Mouse (Mus musculus) midbrain, embryonic 16.5 days (tissue): ENCODE measurements around the gene Aldh3b2. TPM values are rescaled to one million over a fixed set of nuclear protein-coding genes. Genes with fewer than 3 reads are reported as not detected.
A peak's percentile ranks its signal among the peaks of the same experiment; 100 is the strongest.
"Not testable (repeated sequence)": the region's sequence is repeated elsewhere in the genome, so short reads cannot be mapped to it uniquely, and the experiment has no call there.

Experiments
- ATAC-seq: fragments of 200-750 bp; cut with Nextera tagmentation; 2 replicates; pipeline ENCODE4 v1.8.0; 2017; ENCODE audit warnings: moderate TSS enrichment
- H3K27ac ChIP-seq: fragments of 300-500 bp; sonication (generic); 2 replicates; pipeline ENCODE4 v1.5.1; 2014; ENCODE audit warnings: mild to moderate bottlenecking, low read length, mixed read lengths
- H3K27me3 ChIP-seq: fragments of 300-500 bp; sonication (generic); 2 replicates; pipeline ENCODE4 v1.6.1; 2014; ENCODE audit warnings: low read depth, low read length, mixed read lengths; ENCODE audit not compliant: control insufficient read depth, insufficient read depth
- H3K36me3 ChIP-seq: fragments of 300-500 bp; sonication (generic); 2 replicates; pipeline ENCODE4 v1.6.1; 2014; ENCODE audit warnings: mild to moderate bottlenecking, low read length, moderate library complexity, mixed read lengths; ENCODE audit not compliant: control insufficient read depth, insufficient read depth
- H3K4me1 ChIP-seq: fragments of 300-500 bp; sonication (generic); 2 replicates; pipeline ENCODE4 v1.6.1; 2014; ENCODE audit warnings: mild to moderate bottlenecking, low read length, mixed read lengths; ENCODE audit not compliant: control insufficient read depth, insufficient read depth
- H3K4me2 ChIP-seq: fragments of 300-500 bp; sonication (generic); 2 replicates; pipeline ENCODE4 v1.6.1; 2014; ENCODE audit warnings: mild to moderate bottlenecking, low read length, mixed read lengths
- H3K4me3 ChIP-seq: fragments of 300-500 bp; sonication (generic); 2 replicates; pipeline ENCODE4 v1.5.1; 2014; ENCODE audit warnings: low read depth, mild to moderate bottlenecking, low read length, moderate library complexity, mixed read lengths
- H3K9ac ChIP-seq: fragments of 300-500 bp; sonication (generic); 2 replicates; pipeline ENCODE4 v1.6.1; 2014; ENCODE audit warnings: low read depth, low read length, mixed read lengths
- H3K9me3 ChIP-seq: fragments of 300-500 bp; sonication (generic); replicated peaks from 2 replicates; pipeline ENCODE4 v1.6.1; 2014; ENCODE audit warnings: mild to moderate bottlenecking, low read length, mixed read lengths; ENCODE audit not compliant: control insufficient read depth, poor library complexity, severe bottlenecking
- WGBS: fragments of 180-500 bp; shearing (Covaris S2); extraction: QIAGEN DNeasy Blood & Tissue Kit; methylation state at CpG from one replicate; pipeline ENCODE4 v1.1.7; 2014; 5-methylcytosine and 5-hydroxymethylcytosine counted together
- polyA plus RNA-seq: library from polyadenylated mRNA; unstranded; fragments of >200 nt; fragmentation: Nextera tagmentation; extraction: Ambion mirVana; gene quantifications from 2 replicates; pipeline ENCODE4 v1.2.1, GENCODE M21; 2015

Aldh3b2 gene
- polyA plus RNA-seq, 1 experiment from 2014 or later, result 0.82 TPM

DNA sequence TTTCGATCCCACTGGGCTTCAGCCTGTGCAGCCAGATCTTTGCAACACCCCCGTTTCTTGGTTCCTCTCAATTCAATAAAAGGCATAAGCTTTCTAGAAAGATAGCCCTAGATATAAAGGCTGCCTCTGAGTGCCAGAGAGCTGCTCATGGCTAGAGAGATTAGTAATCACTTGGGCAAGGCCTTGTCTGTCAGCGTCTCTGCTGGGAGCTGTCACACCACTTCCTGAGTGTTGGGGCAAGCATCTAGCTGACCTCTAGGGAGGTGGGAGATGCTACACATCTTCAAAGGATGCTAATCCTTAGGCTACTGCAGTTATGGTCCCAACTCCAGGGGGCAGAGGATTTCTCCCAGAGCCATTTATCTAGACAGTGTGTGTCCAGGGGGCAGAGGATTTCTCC lies 4.9 kb upstream of the Aldh3b2 start:
- Histone ChIP-seq H3K4me1 (no peaks in the 10 kb centered on the region), H3K27ac (no peak overlapping the region), H3K9ac (no peak overlapping the region), H3K27me3 (no peaks in the 10 kb centered on the region), H3K4me3 (no peak overlapping the region), H3K9me3 (no peaks in the 10 kb centered on the region), H3K36me3 (no peaks in the 10 kb centered on the region), H3K4me2 (no peak overlapping the region)
- WGBS, result 58% methylated on average over 3 of the region's 3 CpGs
- no peak for ATAC-seq

DNA sequence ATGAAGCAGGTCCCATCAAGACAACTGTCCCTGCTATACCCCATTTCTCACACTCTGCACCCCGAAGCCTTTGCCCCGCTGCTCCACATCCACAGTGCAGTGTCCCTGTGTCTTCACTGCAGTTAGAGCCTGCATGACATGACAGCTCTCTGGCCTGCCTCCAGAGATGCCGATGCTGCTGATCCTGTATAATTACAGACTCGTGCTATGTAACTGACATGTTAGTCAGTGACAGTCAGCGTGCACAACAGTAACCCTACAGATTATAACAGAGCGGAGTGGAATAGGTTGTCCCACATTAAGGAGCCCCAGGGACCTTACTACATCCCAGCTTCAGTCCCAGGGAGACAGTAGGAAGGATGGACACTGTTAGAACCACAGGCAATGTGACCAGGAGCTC lies 2.5 kb downstream of the Aldh3b2 start:
- not testable (repeated sequence) for H3K9ac ChIP-seq, ATAC-seq, H3K27ac ChIP-seq, H3K4me2 ChIP-seq, H3K4me3 ChIP-seq, H3K4me1 ChIP-seq, H3K36me3 ChIP-seq, H3K9me3 ChIP-seq, H3K27me3 ChIP-seq
- WGBS, result 83% methylated on average over 6 of the region's 6 CpGs

DNA sequence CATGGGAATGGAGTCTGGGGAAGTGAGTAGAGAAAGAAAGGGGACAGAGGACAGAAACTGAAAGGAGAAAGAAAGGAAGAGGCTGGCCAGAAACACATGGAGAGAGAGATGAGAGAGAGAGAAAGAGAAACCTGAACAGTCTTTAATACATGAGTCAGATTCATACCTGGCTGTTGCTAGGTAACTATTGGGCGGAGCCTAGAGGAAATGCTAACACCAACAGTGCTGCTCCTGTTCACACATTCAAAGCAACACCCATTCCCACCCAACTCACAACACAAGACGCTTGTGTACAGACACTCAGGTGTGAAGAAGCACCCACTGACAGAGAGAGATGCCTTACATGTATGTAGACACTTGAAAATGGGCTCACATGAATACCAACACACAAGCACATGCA lies 3.7 kb downstream of the Aldh3b2 start:
- H3K4me3 ChIP-seq, result no peak overlapping the region
- no peak overlapping the region for H3K9ac ChIP-seq
- H3K4me2 ChIP-seq, result no peak overlapping the region
- H3K27me3 ChIP-seq, result no peaks in the 10 kb centered on the region
- WGBS, result 74% methylated on average over 2 of the region's 2 CpGs
- no peak for ATAC-seq
- no peak overlapping the region for H3K27ac ChIP-seq
- H3K4me1 ChIP-seq, result no peaks in the 10 kb centered on the region
- no peaks in the 10 kb centered on the region for H3K36me3 ChIP-seq
- H3K9me3 ChIP-seq, result no peaks in the 10 kb centered on the region

DNA sequence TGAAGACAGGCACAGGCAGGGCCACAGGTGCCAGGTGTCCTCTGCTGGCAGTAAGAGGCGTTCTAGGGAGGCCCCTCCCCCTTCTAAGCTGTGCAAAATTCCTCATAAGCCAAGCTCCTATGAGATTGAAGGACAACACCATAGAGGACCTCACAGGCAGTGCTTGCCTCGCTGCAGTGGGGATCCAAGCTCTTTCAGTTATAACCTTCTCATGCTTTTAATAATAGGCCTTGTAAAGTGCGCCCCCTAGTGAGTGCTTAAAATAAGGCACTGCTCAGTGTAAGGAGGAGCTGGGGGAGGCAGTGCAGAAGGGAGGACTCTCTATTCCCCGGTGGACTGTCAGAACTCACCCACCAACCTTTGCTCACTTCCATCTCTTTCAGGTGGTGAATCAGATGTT lies 8.2 kb downstream of the Aldh3b2 start:
- 13% methylated on average over 4 of the region's 4 CpGs for WGBS
- Histone ChIP-seq H3K9me3 (no peaks in the 10 kb centered on the region), H3K4me3 (no peak overlapping the region), H3K4me1 (no peaks in the 10 kb centered on the region), H3K4me2 (no peak overlapping the region), H3K36me3 (no peaks in the 10 kb centered on the region), H3K27ac (no peak overlapping the region), H3K9ac (no peak overlapping the region), H3K27me3 (no peaks in the 10 kb centered on the region)
- peak; percentile 51; the same call in 1 of the 2 replicates for ATAC-seq

DNA sequence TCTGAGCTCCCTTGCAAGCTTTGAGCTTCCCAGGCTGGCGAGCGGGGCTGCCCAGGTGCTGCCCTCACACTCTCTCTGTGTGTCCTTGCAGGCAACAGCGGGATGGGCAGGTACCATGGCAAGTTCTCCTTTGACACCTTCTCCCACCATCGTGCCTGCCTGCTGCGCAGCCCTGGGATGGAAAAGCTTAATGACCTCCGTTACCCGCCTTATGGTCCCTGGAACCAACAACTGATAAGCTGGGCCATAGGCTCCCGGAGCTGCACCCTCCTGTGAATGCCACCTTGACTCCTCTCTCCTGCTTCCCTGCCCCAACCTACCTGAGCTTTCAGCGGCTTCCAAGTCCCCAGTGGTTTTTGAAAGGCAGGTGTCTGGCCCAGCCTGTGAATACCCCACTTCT lies 8.8 kb downstream of the Aldh3b2 start:
- WGBS, result 82% methylated on average over 9 of the region's 9 CpGs

DNA sequence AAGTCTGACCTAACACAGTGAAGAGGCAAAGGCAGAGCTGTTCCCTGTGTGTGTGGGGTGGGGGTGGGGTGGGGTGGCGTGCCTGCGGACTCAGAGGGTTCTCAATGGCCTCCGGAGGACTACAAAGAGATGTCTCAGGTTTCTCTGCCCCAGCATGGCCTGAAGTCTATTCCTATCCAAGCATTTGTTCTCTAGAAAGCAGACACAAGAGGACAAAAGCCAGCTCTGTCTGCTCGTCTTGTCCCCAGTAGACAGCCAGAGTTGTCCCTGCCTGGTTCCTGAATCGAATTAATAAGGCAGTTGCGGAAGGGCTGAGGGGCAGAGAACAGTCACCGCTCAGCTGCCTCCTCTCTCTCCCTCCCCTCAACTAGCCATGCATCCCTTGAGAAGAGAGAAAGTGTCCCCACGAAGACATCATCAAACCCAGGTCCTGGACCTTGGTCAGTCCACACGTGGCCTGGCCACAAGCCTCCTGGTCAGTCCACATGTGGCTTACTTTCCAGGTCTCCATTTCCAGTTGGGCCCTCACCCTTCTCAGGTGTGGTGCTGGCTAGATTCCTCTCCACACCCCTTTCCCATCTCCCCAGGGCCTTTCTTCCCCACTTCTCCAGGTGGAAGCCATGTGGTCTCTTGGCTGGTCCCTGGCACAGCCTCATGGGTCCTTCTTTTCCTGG lies 11.5 kb downstream of the Aldh3b2 start:
- Histone ChIP-seq H3K4me1 (no peaks in the 10 kb centered on the region), H3K36me3 (no peaks in the 10 kb centered on the region), H3K9ac (no peak overlapping the region), H3K27ac (no peak overlapping the region), H3K4me2 (no peak overlapping the region), H3K27me3 (no peaks in the 10 kb centered on the region), H3K9me3 (no peaks in the 10 kb centered on the region), H3K4me3 (no peak overlapping the region)
- no peak for ATAC-seq
- WGBS, result 33% methylated on average over 9 of the region's 9 CpGs

More for the DNA sequence above, 8.8 kb downstream of the Aldh3b2 start:
- Histone ChIP-seq H3K36me3 (no peaks in the 10 kb centered on the region), H3K4me2 (no peak overlapping the region), H3K27me3 (no peaks in the 10 kb centered on the region), H3K9ac (no peak overlapping the region), H3K27ac (no peak overlapping the region), H3K4me1 (no peaks in the 10 kb centered on the region), H3K4me3 (no peak overlapping the region), H3K9me3 (no peaks in the 10 kb centered on the region)
- no peak for ATAC-seq

DNA sequence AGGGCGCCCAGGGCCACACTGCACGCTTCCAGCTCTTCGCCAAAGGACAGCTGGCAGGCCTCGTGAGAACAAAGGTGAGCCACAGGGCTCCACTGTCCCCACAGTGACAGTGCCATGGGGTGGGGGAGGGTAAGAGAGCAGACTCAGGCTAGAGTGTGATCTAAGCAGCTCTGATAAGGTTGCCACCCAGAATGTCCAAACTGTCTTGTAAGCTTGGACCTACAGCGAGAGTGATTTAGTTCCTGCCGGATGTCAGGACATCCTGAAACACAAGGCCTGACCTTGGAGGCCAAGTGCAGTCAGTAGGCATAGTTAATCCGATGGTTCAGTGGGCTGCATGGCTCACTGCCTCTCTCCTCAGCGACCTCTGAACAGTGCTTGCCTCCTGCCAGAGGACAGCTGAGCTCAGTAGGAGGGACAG lies 13.1 kb downstream of the Aldh3b2 start:
- WGBS, result 14% methylated on average over 8 of the region's 8 CpGs
- ATAC-seq, result no peak
- no peaks in the 10 kb centered on the region for H3K36me3 ChIP-seq

DNA sequence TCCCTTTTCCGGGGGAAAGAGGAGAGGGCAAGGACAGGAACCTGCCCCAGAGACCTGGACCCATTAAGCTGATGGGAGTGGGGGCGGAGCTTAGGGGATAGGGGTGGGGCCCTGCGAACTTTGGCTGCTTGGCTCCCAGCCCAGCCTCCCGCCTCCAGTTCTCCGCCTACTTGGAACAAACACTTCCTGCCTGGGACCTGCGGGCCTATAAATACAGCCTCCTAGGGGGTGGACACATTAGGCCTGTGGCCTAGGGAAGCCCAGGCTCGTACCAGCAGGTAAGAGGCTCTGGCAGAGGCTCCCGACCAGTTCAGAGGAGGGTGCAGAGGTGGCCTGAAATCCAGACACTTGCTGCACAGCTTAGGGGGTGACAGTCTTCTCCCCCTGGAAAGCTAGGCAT lies 14.2 kb downstream of the Aldh3b2 start, which contains the start of gene Acy3:
TSS of gene Acy3 (plus strand) at position 237 of the 400 bp plus-strand sequence.
- no peak within 1 kb of the TSS for H3K9ac ChIP-seq
- H3K4me1 ChIP-seq, result no peaks in the 10 kb centered on the region
- H3K4me3 ChIP-seq, result no peak within 1 kb of the TSS
- WGBS, result 13% methylated on average over 8 of the region's 8 CpGs
- ATAC-seq, result no peak
- no peaks in the 10 kb centered on the region for H3K9me3 ChIP-seq
- no peaks in the 10 kb centered on the region for H3K27me3 ChIP-seq
- no peak within 1 kb of the TSS for H3K4me2 ChIP-seq
- H3K27ac ChIP-seq, result no peak within 1 kb of the TSS
- H3K36me3 ChIP-seq, result no peaks in the 10 kb centered on the region

More for the DNA sequence above, 13.1 kb downstream of the Aldh3b2 start:
- Histone ChIP-seq H3K4me2 (no peak overlapping the region), H3K27ac (no peak overlapping the region), H3K9me3 (no peaks in the 10 kb centered on the region), H3K9ac (no peak overlapping the region), H3K4me3 (no peak overlapping the region), H3K27me3 (no peaks in the 10 kb centered on the region), H3K4me1 (no peaks in the 10 kb centered on the region)

DNA sequence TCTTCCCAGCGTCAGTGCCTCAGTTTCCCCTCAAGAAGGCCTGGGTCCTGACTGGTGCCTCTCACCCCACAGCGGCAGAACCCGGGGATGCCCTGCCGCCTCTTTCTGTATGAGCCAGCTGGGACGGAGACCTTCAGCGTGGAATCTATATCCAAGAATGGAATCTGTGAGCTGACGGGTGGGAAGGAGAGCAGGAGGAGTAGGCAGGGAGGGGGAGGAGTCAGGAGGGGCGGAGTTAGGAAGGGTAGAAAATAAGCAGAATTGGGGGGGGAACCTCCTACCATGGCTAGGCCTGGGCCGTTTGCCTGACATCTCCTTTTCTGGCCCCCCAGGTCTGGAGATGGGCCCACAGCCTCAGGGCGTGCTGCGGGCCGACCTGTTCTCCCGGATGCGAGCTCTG lies 15.9 kb downstream of the Aldh3b2 start:
- no peak overlapping the region for H3K4me3 ChIP-seq
- H3K36me3 ChIP-seq, result no peaks in the 10 kb centered on the region
- H3K27me3 ChIP-seq, result no peaks in the 10 kb centered on the region
- H3K9ac ChIP-seq, result no peak overlapping the region
- WGBS, result 84% methylated on average over 14 of the region's 14 CpGs
- no peak overlapping the region for H3K4me2 ChIP-seq
- H3K9me3 ChIP-seq, result no peaks in the 10 kb centered on the region
- no peaks in the 10 kb centered on the region for H3K4me1 ChIP-seq
- H3K27ac ChIP-seq, result no peak overlapping the region
- no peak for ATAC-seq
